16 mouse cellular contexts compared by ENCODE assay signal in the genomic region with DNA sequence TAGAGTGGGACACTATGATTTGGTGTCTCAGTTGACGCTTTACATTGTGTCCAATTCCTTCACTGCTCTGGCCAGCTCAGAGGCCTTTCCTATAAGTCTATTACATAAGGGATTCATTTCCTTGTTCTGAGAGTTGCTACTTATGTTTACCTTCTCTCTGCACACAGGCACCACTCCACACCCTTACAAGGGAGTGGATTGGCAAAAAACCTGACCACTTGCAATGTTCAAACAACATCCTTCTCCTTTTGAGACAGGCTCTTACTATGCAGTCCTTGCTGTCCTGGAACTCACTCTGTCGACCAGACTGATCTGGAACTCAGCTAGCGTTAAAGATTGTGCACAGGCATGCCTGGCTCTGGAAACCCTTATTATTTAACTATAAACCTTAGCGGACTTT. TPM values are rescaled to one million over a fixed set of nuclear protein-coding genes. Genes with fewer than 3 reads are reported as not detected.
"Had no signal": no experiment of that assay in that cellular context is flagged by ENCODE, and none has a peak within 500 bp of the region (broad histone marks: within the 10 kb centered on the region; RNA-seq: fewer than 3 reads in every experiment).

No protein-coding gene starts in this region.

- H3K4me3 ChIP-seq: limb, embryonic 12.5 days; liver, embryonic 13.5 days; megakaryocyte, embryonic 14.5 days; midbrain, embryonic 15.5 days; neural tube, embryonic 12.5 days had no signal

- H3K9me3 ChIP-seq: limb, embryonic 12.5 days; liver, embryonic 13.5 days; megakaryocyte, embryonic 14.5 days; midbrain, embryonic 15.5 days; neural tube, embryonic 12.5 days had no signal

- DNase-seq: kidney, adult 8-10 months; kidney, postnatal 36 days; liver; liver, embryonic 13.5 days; lung, embryonic 14.5 days; thymus, adult 2 months; thymus, postnatal 25 days had no signal

- ATAC-seq: intestine, embryonic 16.5 days; midbrain, embryonic 15.5 days had no signal

- H3K27me3 ChIP-seq: liver, embryonic 13.5 days; megakaryocyte, embryonic 14.5 days; midbrain, embryonic 15.5 days; neural tube, embryonic 12.5 days had no signal

- H3K36me3 ChIP-seq: limb, embryonic 12.5 days; liver, embryonic 13.5 days; midbrain, embryonic 15.5 days; neural tube, embryonic 12.5 days had no signal

- H3K4me1 ChIP-seq: limb, embryonic 12.5 days; liver, embryonic 13.5 days; megakaryocyte, embryonic 14.5 days; midbrain, embryonic 15.5 days; neural tube, embryonic 12.5 days had no signal

- H3K4me2 ChIP-seq: limb, embryonic 12.5 days; liver, embryonic 13.5 days; lung, embryonic 14.5 days; midbrain, embryonic 11.5 days; midbrain, embryonic 15.5 days; neural tube, embryonic 12.5 days had no signal

- H3K9ac ChIP-seq: limb, embryonic 12.5 days; liver, embryonic 13.5 days; lung, embryonic 14.5 days; midbrain, embryonic 15.5 days; neural tube, embryonic 12.5 days had no signal

- H3K27ac ChIP-seq: limb, embryonic 12.5 days; liver, embryonic 13.5 days; midbrain, embryonic 15.5 days; neural tube, embryonic 12.5 days had no signal

RNA-seq across cellular contexts. Expression of gene Tcstv3, which starts 5.9 kb away (rescaled TPM):
- polyA plus RNA-seq: intestine, embryonic 16.5 days; kidney, embryonic 16.5 days; limb, embryonic 12.5 days; liver, embryonic 13.5 days; lung, embryonic 14.5 days; midbrain, embryonic 11.5 days; midbrain, embryonic 15.5 days; neural tube, embryonic 12.5 days; testis, adult 2 months; thymus, adult 2 months; urinary bladder, adult 2 months had no signal

RNA-seq across cellular contexts. Expression of gene BC147527, which starts 10.6 kb away (rescaled TPM):
- polyA plus RNA-seq: kidney, embryonic 16.5 days; limb, embryonic 12.5 days; midbrain, embryonic 11.5 days; midbrain, embryonic 15.5 days had no signal

RNA-seq across cellular contexts. Expression of gene AF067061, which starts 47.8 kb away (rescaled TPM):
- polyA plus RNA-seq: intestine, embryonic 16.5 days; kidney, embryonic 16.5 days; limb, embryonic 12.5 days; liver, embryonic 13.5 days; lung, embryonic 14.5 days; midbrain, embryonic 11.5 days; midbrain, embryonic 15.5 days; neural tube, embryonic 12.5 days; testis, adult 2 months; urinary bladder, adult 2 months had no signal
